Mouse (Mus musculus) intestine, embryonic 16.5 days (tissue): ENCODE measurements around the gene Pemt. TPM values are rescaled to one million over a fixed set of nuclear protein-coding genes. Genes with fewer than 3 reads are reported as not detected.

Experiments used
- ATAC-seq: fragments of 200-750 bp; cut with Nextera tagmentation; 2 replicates; pipeline ENCODE4 v1.8.0; 2017; ENCODE audit warnings: moderate TSS enrichment, moderate library complexity
- H3K27ac ChIP-seq: fragments of 300-500 bp; sonication (generic); 2 replicates; pipeline ENCODE4 v1.5.1; 2014; ENCODE audit warnings: mild to moderate bottlenecking, low read length
- H3K27me3 ChIP-seq: fragments of 300-500 bp; sonication (generic); replicated peaks from 2 replicates; pipeline ENCODE4 v1.6.1; 2014; ENCODE audit warnings: low read length, control low read depth, mixed read lengths; ENCODE audit not compliant: control insufficient read depth, insufficient read depth
- H3K36me3 ChIP-seq: fragments of 300-500 bp; sonication (generic); 2 replicates; pipeline ENCODE4 v1.6.1; 2014; ENCODE audit warnings: low read length, control low read depth; ENCODE audit not compliant: control insufficient read depth, insufficient read depth
- H3K4me1 ChIP-seq: fragments of 300-500 bp; sonication (generic); 2 replicates; pipeline ENCODE4 v1.6.1; 2014; ENCODE audit warnings: low read length, control low read depth, mixed read lengths; ENCODE audit not compliant: control insufficient read depth, insufficient read depth
- H3K4me2 ChIP-seq: fragments of 300-500 bp; sonication (generic); 2 replicates; pipeline ENCODE4 v1.6.1; 2014; ENCODE audit warnings: low read depth, low read length, control low read depth
- H3K4me3 ChIP-seq: fragments of 300-500 bp; sonication (generic); 2 replicates; pipeline ENCODE4 v1.5.1; 2014; ENCODE audit warnings: mild to moderate bottlenecking, low read length
- H3K9ac ChIP-seq: fragments of 300-500 bp; sonication (generic); 2 replicates; pipeline ENCODE4 v1.6.1; 2014; ENCODE audit warnings: low read depth, low read length
- H3K9me3 ChIP-seq: fragments of 300-500 bp; sonication (generic); 2 replicates; pipeline ENCODE4 v1.6.1; 2016; ENCODE audit warnings: low read length, control low read depth; ENCODE audit not compliant: control insufficient read depth
- WGBS: fragments of 180-500 bp; shearing (Covaris S2); extraction: QIAGEN DNeasy Blood & Tissue Kit; methylation state at CpG from one replicate; pipeline ENCODE4 v1.1.7; 2014; 5-methylcytosine and 5-hydroxymethylcytosine counted together
- polyA plus RNA-seq: library from polyadenylated mRNA; unstranded; fragments of >200 nt; fragmentation: Nextera tagmentation; extraction: Ambion mirVana; gene quantifications from 2 replicates; pipeline ENCODE4 v1.2.1, GENCODE M21; 2015

Pemt gene
- polyA plus RNA-seq = 6.7 and 8.7 TPM in 2 replicates

- H3K36me3 ChIP-seq = no peaks in the 10 kb centered on the region
- peak within 1 kb of the TSS; percentile 68 for H3K9ac ChIP-seq
- peak within 1 kb of the TSS; percentile 54 for H3K4me2 ChIP-seq
- H3K27ac ChIP-seq = peak within 1 kb of the TSS; percentile 58
- H3K4me3 ChIP-seq = peak within 1 kb of the TSS; percentile 64
- peak; percentile 99 for ATAC-seq
- under 1% methylated on average over 44 of the region's 44 CpGs for WGBS
- no peaks in the 10 kb centered on the region for H3K27me3 ChIP-seq
- no peaks in the 10 kb centered on the region for H3K4me1 ChIP-seq
- no peaks in the 10 kb centered on the region for H3K9me3 ChIP-seq
These were observed at the start of gene Pemt for GRCm38 (mm10) chr11:60046058-60046735. Pemt (minus strand) TSS chr11:60046489.

GRCm38 (mm10) chr11:60094909-60095810 is 48.9 kb upstream of the Pemt start:
- Histone ChIP-seq H3K27ac (no peak overlapping the region), H3K27me3 (no peaks in the 10 kb centered on the region), H3K9ac (peak overlapping the region; percentile 26; the same call in 1 of the 2 replicates), H3K9me3 (no peaks in the 10 kb centered on the region), H3K4me2 (no peak overlapping the region), H3K4me1 (peaks cover 8% of the 10 kb centered on the region; the same call in 1 of the 2 replicates), H3K4me3 (no peak overlapping the region), H3K36me3 (no peaks in the 10 kb centered on the region)
- ATAC-seq = no peak
- 52% methylated on average over 9 of the region's 9 CpGs for WGBS

- 53% methylated on average over 7 of the region's 7 CpGs for WGBS
These were observed 47.8 kb upstream of the Pemt start for GRCm38 (mm10) chr11:60093984-60094587.

GRCm38 (mm10) chr11:60093227-60093626 is 46.9 kb upstream of the Pemt start:
- Histone ChIP-seq H3K27ac (no peak overlapping the region), H3K4me2 (no peak overlapping the region), H3K9me3 (no peaks in the 10 kb centered on the region), H3K4me3 (no peak overlapping the region), H3K4me1 (peaks cover 8% of the 10 kb centered on the region; the same call in 1 of the 2 replicates), H3K36me3 (no peaks in the 10 kb centered on the region), H3K27me3 (no peaks in the 10 kb centered on the region), H3K9ac (no peak overlapping the region)
- ATAC-seq = no peak

More at GRCm38 (mm10) chr11:60093984-60094587, 47.8 kb upstream of the Pemt start:
- no peak overlapping the region for H3K27ac ChIP-seq
- H3K36me3 ChIP-seq = no peaks in the 10 kb centered on the region
- H3K4me3 ChIP-seq = no peak overlapping the region
- H3K4me2 ChIP-seq = no peak overlapping the region
- no peak overlapping the region for H3K9ac ChIP-seq
- no peaks in the 10 kb centered on the region for H3K9me3 ChIP-seq
- H3K27me3 ChIP-seq = no peaks in the 10 kb centered on the region
- H3K4me1 ChIP-seq = peaks cover 8% of the 10 kb centered on the region; the same call in 1 of the 2 replicates
- ATAC-seq = no peak

GRCm38 (mm10) chr11:60091422-60091761 is 45.1 kb upstream of the Pemt start:
- Histone ChIP-seq H3K4me1 (peaks cover 8% of the 10 kb centered on the region; the same call in 1 of the 2 replicates), H3K9ac (no peak overlapping the region), H3K27ac (no peak overlapping the region), H3K27me3 (no peaks in the 10 kb centered on the region), H3K4me3 (no peak overlapping the region), H3K9me3 (no peaks in the 10 kb centered on the region), H3K36me3 (no peaks in the 10 kb centered on the region), H3K4me2 (no peak overlapping the region)
- ATAC-seq = no peak
- 69% methylated on average over 7 of the region's 7 CpGs for WGBS

GRCm38 (mm10) chr11:60090696-60091421 is 44.6 kb upstream of the Pemt start:
- ATAC-seq = no peak
- no peak overlapping the region for H3K9ac ChIP-seq
- H3K4me2 ChIP-seq = no peak overlapping the region
- no peaks in the 10 kb centered on the region for H3K36me3 ChIP-seq
- no peak overlapping the region for H3K4me3 ChIP-seq
- no peaks in the 10 kb centered on the region for H3K9me3 ChIP-seq
- no peaks in the 10 kb centered on the region for H3K27me3 ChIP-seq
- 60% methylated on average over 5 of the region's 5 CpGs for WGBS
- H3K27ac ChIP-seq = no peak overlapping the region
- H3K4me1 ChIP-seq = peaks cover 8% of the 10 kb centered on the region; the same call in 1 of the 2 replicates

- 51% methylated on average over 4 of the region's 4 CpGs for WGBS
These were observed 42.7 kb upstream of the Pemt start for GRCm38 (mm10) chr11:60088947-60089346.

GRCm38 (mm10) chr11:60086676-60087075 is 40.4 kb upstream of the Pemt start:
- no peaks in the 10 kb centered on the region for H3K27me3 ChIP-seq
- H3K36me3 ChIP-seq = no peaks in the 10 kb centered on the region
- H3K4me1 ChIP-seq = no peaks in the 10 kb centered on the region
- no peak overlapping the region for H3K9ac ChIP-seq
- no peaks in the 10 kb centered on the region for H3K9me3 ChIP-seq
- no peak for ATAC-seq
- 86% methylated on average over 1 of the region's 1 CpGs for WGBS
- H3K4me3 ChIP-seq = no peak overlapping the region
- H3K27ac ChIP-seq = no peak overlapping the region
- no peak overlapping the region for H3K4me2 ChIP-seq

More at GRCm38 (mm10) chr11:60088947-60089346, 42.7 kb upstream of the Pemt start:
- H3K27me3 ChIP-seq = no peaks in the 10 kb centered on the region
- no peaks in the 10 kb centered on the region for H3K36me3 ChIP-seq
- no peak overlapping the region for H3K4me2 ChIP-seq
- no peak for ATAC-seq
- H3K4me1 ChIP-seq = no peaks in the 10 kb centered on the region
- no peak overlapping the region for H3K4me3 ChIP-seq
- no peak overlapping the region for H3K9ac ChIP-seq
- H3K27ac ChIP-seq = no peak overlapping the region
- H3K9me3 ChIP-seq = no peaks in the 10 kb centered on the region

GRCm38 (mm10) chr11:60084589-60084988 is 38.3 kb upstream of the Pemt start:
- no peak overlapping the region for H3K4me2 ChIP-seq
- no peaks in the 10 kb centered on the region for H3K27me3 ChIP-seq
- H3K4me3 ChIP-seq = no peak overlapping the region
- WGBS = 45% methylated on average over 2 of the region's 2 CpGs
- H3K36me3 ChIP-seq = no peaks in the 10 kb centered on the region
- no peak overlapping the region for H3K9ac ChIP-seq
- no peak for ATAC-seq
- H3K27ac ChIP-seq = no peak overlapping the region
- no peaks in the 10 kb centered on the region for H3K4me1 ChIP-seq
- no peaks in the 10 kb centered on the region for H3K9me3 ChIP-seq
